Mouse (Mus musculus): Measurements from ENCODE around the gene Trim72.

DNA sequence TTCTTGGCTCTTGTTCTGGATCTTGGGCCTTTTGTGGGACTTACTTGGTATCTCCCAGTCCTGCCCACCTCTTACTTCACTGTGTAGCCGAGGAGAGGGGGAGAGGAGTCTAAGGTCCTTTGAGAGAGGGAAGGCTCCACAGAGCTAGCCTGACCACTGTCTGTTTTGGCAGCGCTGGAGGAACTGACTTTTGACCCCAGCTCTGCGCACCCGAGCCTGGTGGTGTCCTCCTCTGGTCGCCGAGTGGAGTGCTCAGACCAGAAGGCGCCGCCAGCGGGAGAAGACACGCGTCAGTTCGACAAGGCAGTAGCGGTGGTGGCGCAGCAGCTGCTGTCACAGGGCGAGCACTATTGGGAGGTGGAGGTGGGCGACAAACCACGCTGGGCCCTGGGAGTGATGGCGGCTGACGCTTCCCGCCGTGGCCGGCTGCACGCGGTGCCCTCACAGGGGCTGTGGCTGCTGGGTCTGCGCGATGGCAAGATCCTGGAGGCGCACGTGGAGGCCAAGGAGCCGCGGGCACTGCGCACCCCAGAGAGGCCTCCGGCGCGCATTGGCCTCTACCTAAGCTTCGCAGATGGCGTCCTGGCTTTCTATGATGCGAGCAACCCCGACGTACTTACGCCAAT, 6.1 kb downstream of the Trim72 start:
- TF ChIP-seq BHLHE40 (IDR thresholded peaks at IDR 0.05; ENCODE audit: low read depth, low read length) (no peak), CTCF (conservative IDR thresholded peaks at IDR 0.05 in 1 of 2, IDR thresholded peaks at IDR 0.05 in 1 of 2; ENCODE audit: low read depth in 2 of 2, low read length in 2 of 2) (no peak), POLR2A (IDR thresholded peaks at IDR 0.05; ENCODE audit: low read depth, low read length) (no peak)
